Mouse (Mus musculus) lung, postnatal 36 days (tissue): ENCODE results near the gene Gm4881.

ENCODE experiments used
- DNase-seq: peaks from one replicate; pipeline ENCODE4 v3.0.0; 2022; ENCODE audit warnings: mixed read lengths

The Gm4881 gene

GRCm38 (mm10) chr7:24944257-24944950, at the start of gene Gm4881:
TSS of gene Gm4881 (minus strand) at chr7:24944494.
- DNase-seq: no peak

- no peak for DNase-seq
Measured at GRCm38 (mm10) chr7:24993081-24993480, 48.8 kb upstream of the Gm4881 start.

GRCm38 (mm10) chr7:24990478-24990877, 46.2 kb upstream of the Gm4881 start:
- DNase-seq: no peak

DNA sequence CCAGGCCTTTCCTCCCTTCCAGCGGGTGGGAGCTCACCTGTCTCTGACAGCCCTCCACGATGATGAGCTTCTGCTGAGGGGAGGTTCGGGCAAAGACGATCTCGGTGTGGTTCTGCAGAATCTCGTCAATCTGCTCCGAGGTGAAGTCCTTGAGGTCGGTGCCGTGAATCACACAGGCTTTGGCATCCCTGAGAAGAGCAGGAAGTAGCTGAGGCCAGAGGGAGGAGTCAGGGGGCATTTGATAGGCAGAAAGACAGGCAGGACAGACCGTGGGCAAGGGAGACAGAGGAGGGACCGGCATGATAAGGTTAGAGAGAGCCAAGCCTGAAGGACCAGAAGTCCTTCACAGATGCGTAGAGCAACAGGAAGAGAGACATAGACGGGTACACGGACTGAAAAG, 43.6 kb upstream of the Gm4881 start:
- DNase-seq: no peak

GRCm38 (mm10) chr7:24985799-24986198, 41.5 kb upstream of the Gm4881 start:
- DNase-seq: no peak

GRCm38 (mm10) chr7:24984307-24984706, 40.0 kb upstream of the Gm4881 start:
- DNase-seq: no peak

DNA sequence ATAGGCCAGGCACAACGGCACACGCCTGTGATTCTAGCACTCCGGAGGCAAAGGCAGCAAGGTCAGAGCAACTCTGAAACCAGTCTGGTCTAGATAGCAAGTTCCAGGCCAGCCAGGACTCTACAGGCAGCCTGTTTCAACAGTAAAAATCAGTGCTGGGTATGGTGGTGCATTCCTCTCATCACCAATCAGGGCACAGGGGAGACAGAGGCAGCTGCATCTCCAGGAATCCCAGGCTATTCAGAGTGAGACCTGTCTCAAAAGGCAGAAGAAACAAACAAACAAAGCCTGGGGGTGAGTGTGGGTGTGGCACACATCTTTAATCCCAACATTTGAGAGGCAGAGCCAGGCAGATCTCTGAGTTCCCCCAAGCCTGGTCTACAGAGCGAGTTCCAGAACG, 39.1 kb upstream of the Gm4881 start:
- no peak for DNase-seq

GRCm38 (mm10) chr7:24980439-24980838, 36.1 kb upstream of the Gm4881 start:
- DNase-seq: no peak

- DNase-seq: peak; percentile 9
Measured at GRCm38 (mm10) chr7:24978781-24979180, 34.5 kb upstream of the Gm4881 start.

GRCm38 (mm10) chr7:24974893-24975595, 30.8 kb upstream of the Gm4881 start:
- DNase-seq: peak; percentile 41

GRCm38 (mm10) chr7:24973902-24974301, 29.6 kb upstream of the Gm4881 start:
- DNase-seq: no peak

- DNase-seq: no peak
Measured at GRCm38 (mm10) chr7:24973208-24973607, 28.9 kb upstream of the Gm4881 start.

- DNase-seq: peak; percentile 99
Measured at GRCm38 (mm10) chr7:24971972-24972893, 27.9 kb upstream of the Gm4881 start, which contains the start of gene Rabac1. TSS of gene Rabac1 (minus strand) at chr7:24972754.

DNA sequence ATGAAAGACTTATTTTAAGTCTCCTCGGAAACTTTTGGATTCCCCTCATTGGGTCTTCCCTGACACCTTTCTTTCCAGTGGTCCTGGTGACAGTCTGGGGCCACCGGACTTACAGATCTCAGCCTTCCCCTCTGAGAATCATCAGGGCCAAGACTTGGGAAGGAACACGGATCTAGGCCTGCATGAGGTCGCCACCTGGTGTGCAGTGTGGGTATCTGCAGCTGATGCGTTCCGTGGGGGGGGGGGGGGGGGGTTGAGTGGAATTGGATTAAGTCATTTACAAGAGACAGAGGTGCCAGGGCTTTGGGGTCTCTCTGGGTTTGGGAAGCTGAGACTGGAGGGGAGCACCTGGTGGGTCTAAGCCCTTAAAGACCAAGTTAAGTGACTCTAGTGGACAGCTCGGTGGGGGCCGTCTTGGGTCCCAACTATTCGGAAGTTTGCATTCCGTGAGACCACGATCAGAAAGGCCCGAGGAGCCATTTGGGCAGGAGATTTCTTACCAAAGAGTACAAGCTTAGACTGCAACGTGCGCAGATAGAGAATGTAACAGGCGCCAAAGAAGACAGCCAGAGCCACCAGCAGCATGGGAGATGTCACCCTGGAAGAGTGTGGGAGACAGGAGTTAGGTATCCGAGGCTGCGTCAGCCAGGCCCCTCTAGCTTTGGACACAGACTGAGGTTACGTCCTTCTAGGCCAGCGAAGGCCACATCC, 27.1 kb upstream of the Gm4881 start:
- peak; percentile 44 for DNase-seq

DNA sequence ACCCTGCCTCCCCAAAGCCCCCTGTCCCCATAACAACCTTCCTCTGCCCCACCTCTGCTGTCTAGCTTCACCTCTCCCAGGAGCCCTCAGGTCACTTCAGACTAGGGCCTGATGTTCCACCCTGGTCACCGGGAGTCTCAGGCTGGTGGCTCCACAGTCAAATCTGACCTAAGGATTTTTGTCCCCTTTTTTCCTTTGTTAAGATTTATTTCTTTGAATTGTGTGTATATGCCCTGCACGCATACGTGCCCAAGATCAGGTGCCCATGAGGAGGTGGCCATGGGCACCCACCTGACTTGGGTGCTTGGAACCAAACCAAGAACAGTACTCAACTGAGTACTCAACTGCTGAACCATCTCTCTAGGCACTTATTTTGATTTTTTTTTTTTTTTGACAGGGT, 26.0 kb upstream of the Gm4881 start:
- no peak for DNase-seq

DNA sequence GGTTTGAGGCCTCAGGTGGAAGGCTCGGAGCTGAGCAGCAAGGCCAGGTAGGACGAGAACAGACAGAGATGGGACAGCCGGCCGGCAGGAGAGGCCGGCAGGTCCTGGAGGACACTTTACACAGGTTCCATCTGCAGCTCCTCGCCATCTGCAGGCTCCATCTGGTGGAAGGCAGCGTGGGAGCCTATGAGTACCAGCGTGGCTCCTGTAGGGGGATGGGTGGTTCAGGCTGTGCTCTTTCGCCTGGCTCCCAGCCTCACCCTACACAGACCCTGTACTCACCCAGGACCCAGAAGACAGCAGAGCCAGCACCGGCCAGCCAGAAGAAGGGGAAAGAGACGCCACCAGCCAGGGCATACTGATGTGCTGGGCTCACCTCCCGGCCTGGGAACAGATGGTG, 25.5 kb upstream of the Gm4881 start:
- DNase-seq: no peak

DNA sequence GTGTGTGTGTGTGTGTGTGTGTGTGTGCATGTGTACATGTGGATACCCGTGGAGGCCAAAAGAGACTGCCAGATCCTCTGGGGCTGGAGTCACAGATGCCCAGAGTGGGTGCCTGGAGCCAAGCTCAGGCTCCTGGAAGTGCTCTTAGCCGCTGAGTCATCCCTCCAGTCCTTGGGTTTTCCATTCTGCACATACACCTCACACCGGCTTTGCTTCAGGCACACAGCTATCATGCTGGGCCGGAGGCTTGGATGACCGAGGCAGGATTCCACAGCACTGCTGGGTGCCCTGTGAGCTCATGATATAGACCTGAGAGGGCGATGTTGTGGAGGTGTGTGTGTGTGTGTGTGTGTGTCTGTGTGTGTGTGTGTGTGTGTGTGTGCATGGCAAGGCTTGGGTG, 24.2 kb upstream of the Gm4881 start:
- no peak for DNase-seq

- no peak for DNase-seq
Measured at GRCm38 (mm10) chr7:24967966-24968365, 23.7 kb upstream of the Gm4881 start.

GRCm38 (mm10) chr7:24964897-24965535, 20.7 kb upstream of the Gm4881 start:
- peak; percentile 92 for DNase-seq

DNA sequence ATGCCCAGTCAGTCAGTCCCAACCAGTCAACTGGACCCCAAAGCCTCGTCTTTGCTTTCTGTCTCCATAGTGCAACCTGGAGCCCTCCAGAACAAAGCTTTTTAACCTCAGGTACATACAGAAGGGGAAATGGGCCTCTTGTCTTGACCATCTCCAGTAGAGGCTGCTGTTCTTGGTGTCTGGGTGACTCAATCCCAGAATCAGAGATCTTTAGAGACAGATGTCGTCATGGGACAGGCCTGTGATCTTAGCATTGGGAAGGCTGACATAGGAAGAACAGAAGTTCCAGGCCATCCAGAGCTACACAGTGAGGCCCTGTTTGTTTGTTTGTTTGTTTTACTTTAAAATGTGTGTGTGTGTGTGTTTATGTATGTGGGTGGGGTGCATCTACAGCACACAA, 20.0 kb upstream of the Gm4881 start:
- DNase-seq: no peak

DNA sequence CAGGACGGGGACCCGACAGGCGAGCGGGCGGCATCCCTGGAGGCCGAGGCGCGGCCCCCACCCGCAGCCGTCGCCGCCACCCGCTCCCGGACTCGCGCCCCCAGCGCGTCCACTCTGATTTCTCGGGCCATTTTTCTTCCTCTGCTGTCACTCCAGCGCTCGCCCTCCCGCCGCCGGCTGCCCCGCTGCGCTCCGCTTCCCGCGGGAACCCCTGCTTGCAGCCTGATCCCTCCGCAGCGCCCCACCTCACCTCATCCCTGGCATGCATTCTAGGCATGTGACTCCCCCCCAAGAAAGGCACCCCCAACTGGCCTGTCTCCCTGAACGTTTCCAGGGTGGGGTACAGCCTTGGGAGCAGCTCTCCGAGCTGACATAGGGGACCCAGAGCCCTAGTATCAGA, 10.9 kb upstream of the Gm4881 start:
- DNase-seq: no peak

DNA sequence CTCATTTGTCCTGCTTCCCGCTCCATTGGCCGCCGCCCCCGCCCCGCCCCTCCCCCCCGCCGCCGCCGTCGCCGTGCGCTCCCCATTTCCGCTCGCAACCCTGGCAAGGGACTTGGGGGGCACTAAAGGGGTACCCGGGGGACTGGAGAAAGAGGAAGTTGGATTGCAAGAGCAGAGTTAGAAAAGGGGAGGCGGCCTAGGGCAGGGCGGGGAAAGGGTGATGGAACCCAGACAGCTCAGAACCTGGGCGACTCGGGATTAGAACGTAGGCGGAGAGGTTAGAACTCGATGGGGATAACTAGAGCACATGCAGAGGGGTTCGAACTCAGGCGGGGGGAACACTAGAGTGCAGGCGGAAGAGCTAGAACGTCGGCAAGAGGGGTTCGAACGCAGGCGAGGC, 10.2 kb upstream of the Gm4881 start:
- peak; percentile 18 for DNase-seq
